Mouse (Mus musculus) kidney, embryonic 14.5 days (tissue): ENCODE measurements around the gene Fbxo30. TPM values are rescaled to one million over a fixed set of nuclear protein-coding genes. Genes with fewer than 3 reads are reported as not detected.
A peak's percentile ranks its signal among the peaks of the same experiment; 100 is the strongest.
"Not testable (repeated sequence)": the region's sequence is repeated elsewhere in the genome, so short reads cannot be mapped to it uniquely, and the experiment has no call there.

Experiments
- ATAC-seq: fragments of 200-750 bp; cut with Nextera tagmentation; 2 replicates; pipeline ENCODE4 v1.8.0; 2017; ENCODE audit warnings: moderate number of reproducible peaks, mild to moderate bottlenecking, moderate TSS enrichment, moderate library complexity; ENCODE audit not compliant: low FRiP score, low TSS enrichment
- H3K27ac ChIP-seq: fragments of 300-500 bp; sonication (generic); 2 replicates; pipeline ENCODE4 v1.5.1; 2014; ENCODE audit warnings: low read depth, mild to moderate bottlenecking, low read length, moderate library complexity, mixed read lengths
- H3K27me3 ChIP-seq: fragments of 300-500 bp; sonication (generic); 2 replicates; pipeline ENCODE4 v1.6.1; 2014; ENCODE audit warnings: mild to moderate bottlenecking, low read length; ENCODE audit not compliant: control insufficient read depth, insufficient read depth
- H3K36me3 ChIP-seq: fragments of 300-500 bp; sonication (generic); 2 replicates; pipeline ENCODE4 v1.6.1; 2014; ENCODE audit warnings: low read length, mixed read lengths; ENCODE audit not compliant: control insufficient read depth, insufficient read depth
- H3K4me1 ChIP-seq: fragments of 300-500 bp; sonication (generic); 2 replicates; pipeline ENCODE4 v1.6.1; 2014; ENCODE audit warnings: low read length, mixed read lengths; ENCODE audit not compliant: control insufficient read depth, insufficient read depth
- H3K4me2 ChIP-seq: fragments of 300-500 bp; sonication (generic); replicated peaks from 2 replicates; pipeline ENCODE4 v1.6.1; 2014; ENCODE audit warnings: low read depth, mild to moderate bottlenecking, low read length
- H3K4me3 ChIP-seq: fragments of 300-500 bp; sonication (generic); 2 replicates; pipeline ENCODE4 v1.5.1; 2014; ENCODE audit warnings: mild to moderate bottlenecking, low read length
- H3K9ac ChIP-seq: fragments of 300-500 bp; sonication (generic); 2 replicates; pipeline ENCODE4 v1.6.1; 2014; ENCODE audit warnings: low read depth, mild to moderate bottlenecking, low read length, moderate library complexity
- H3K9me3 ChIP-seq: fragments of 300-500 bp; sonication (generic); 2 replicates; pipeline ENCODE4 v1.6.1; 2016; ENCODE audit warnings: low read length; ENCODE audit not compliant: control insufficient read depth
- WGBS: fragments of 180-500 bp; shearing (Covaris S2); extraction: QIAGEN DNeasy Blood & Tissue Kit; methylation state at CpG from one replicate; pipeline ENCODE4 v1.1.7; 2014; 5-methylcytosine and 5-hydroxymethylcytosine counted together
- polyA plus RNA-seq: library from polyadenylated mRNA; unstranded; fragments of >200 nt; fragmentation: Nextera tagmentation; extraction: Ambion mirVana; gene quantifications from 2 replicates; pipeline ENCODE4 v1.2.1, GENCODE M21; 2014

The Fbxo30 gene
- polyA plus RNA-seq, 1 experiment from 2014 or later = 30.4 TPM

DNA sequence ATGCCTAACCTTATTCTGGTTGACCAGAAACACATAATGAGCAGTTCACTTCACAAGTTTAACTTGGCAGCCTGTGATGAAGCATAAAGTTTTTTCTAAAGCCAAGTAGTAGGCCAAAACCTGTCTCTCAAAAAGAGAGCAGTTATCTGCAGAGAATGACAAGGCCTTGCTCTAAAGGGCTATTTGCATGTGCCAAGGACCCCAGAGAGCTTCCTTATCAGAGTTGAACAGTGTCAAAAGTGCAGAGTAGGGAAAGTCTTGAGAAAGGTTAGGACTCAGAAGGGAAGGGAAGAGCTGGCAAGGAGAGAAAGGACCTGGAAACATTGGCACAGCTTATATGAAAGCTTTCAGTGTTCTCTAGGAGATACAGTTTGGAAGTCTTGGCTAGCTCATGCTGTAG is 29.4 kb downstream of the Fbxo30 start:
- Histone ChIP-seq H3K4me1 (no peaks in the 10 kb centered on the region), H3K9ac (no peak overlapping the region), H3K27me3 (no peaks in the 10 kb centered on the region), H3K4me3 (no peak overlapping the region), H3K27ac (no peak overlapping the region), H3K9me3 (no peaks in the 10 kb centered on the region), H3K4me2 (no peak overlapping the region), H3K36me3 (no peaks in the 10 kb centered on the region)
- ATAC-seq = no peak

DNA sequence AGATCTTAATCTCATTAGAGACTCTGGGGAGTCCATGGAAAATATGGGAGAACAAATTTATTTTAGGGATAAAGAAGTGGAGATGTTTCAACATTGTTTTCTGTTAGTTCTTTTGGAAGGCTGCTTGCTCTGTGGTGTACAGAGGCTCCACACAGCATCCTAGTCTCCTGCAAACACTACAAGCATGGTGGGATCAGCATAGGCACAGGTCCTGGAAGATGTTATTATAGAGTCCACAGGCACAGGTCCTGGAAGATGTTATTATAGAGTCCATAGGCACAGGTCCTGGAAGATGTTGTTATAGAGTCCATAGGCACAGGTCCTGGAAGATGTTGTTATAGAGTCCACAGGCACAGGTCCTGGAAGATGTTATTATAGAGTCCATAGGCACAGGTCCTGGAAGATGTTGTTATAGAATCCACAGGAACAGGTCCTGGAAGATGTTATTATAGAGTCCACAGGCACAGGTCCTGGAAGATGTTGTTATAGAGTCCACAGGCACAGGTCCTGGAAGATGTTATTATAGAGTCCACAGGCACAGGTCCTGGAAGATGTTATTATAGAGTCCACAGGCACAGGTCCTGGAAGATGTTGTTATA is 36.8 kb downstream of the Fbxo30 start:
- H3K4me1 ChIP-seq, H3K9me3 ChIP-seq, ATAC-seq: not testable (repeated sequence)

DNA sequence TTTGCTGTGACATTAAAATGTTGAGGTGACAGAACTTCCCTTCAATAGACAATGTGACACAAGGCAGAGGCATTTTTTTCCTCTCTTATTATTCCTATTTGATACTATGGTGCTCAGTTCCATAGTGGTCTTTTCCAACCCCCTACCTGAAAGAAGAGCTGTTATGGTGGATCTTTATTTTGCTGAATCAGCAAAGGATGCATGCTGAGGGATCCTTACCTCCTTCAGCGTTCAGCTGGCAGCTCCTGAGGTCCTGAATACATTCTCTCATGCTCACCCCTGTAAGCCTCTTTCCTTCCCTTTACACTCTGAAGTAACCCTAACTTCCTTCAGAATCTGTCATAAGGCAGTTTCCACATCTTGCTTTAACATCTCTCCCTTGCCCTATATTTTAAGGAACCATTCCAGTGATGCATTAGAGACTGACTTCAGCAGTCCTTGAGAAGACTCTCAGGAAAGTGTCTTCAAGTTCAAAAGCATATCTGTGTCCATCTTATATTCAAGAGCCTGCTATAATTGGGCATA is 38.4 kb downstream of the Fbxo30 start:
- Histone ChIP-seq H3K9me3 (no peaks in the 10 kb centered on the region), H3K27ac (no peak overlapping the region), H3K27me3 (no peaks in the 10 kb centered on the region), H3K4me1 (no peaks in the 10 kb centered on the region), H3K36me3 (no peaks in the 10 kb centered on the region), H3K4me2 (no peak overlapping the region), H3K4me3 (no peak overlapping the region), H3K9ac (no peak overlapping the region)
- no peak for ATAC-seq
- 86% methylated on average over 1 of the region's 1 CpGs for WGBS

More for the DNA sequence above, 36.8 kb downstream of the Fbxo30 start:
- H3K36me3 ChIP-seq, H3K27ac ChIP-seq, H3K9ac ChIP-seq, H3K27me3 ChIP-seq, H3K4me2 ChIP-seq, H3K4me3 ChIP-seq: not testable (repeated sequence)

DNA sequence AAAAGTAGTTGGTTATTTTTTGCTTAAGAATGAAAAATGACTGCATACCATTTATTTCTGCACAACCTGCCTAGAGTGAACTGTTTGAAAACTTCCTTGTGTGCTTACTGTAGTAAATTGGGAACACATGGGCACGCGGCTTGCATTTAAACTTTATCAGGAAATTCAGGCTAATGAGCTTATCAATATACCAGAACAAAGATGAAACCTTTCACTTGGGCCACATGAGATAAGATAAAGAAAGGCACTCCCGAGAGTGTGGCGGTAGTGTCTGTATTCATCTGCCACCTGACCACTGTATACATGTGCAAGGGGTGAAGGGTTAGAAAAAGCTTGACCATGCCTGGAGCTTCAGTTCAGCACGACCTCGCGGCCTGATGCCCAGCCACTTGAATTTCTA is 41.2 kb downstream of the Fbxo30 start:
- no peaks in the 10 kb centered on the region for H3K27me3 ChIP-seq
- H3K4me2 ChIP-seq = no peak overlapping the region
- 83% methylated on average over 7 of the region's 7 CpGs for WGBS
- H3K9me3 ChIP-seq = no peaks in the 10 kb centered on the region
- no peak for ATAC-seq
- H3K4me1 ChIP-seq = no peaks in the 10 kb centered on the region
- H3K9ac ChIP-seq = no peak overlapping the region
- no peak overlapping the region for H3K4me3 ChIP-seq
- no peak overlapping the region for H3K27ac ChIP-seq
- H3K36me3 ChIP-seq = no peaks in the 10 kb centered on the region

DNA sequence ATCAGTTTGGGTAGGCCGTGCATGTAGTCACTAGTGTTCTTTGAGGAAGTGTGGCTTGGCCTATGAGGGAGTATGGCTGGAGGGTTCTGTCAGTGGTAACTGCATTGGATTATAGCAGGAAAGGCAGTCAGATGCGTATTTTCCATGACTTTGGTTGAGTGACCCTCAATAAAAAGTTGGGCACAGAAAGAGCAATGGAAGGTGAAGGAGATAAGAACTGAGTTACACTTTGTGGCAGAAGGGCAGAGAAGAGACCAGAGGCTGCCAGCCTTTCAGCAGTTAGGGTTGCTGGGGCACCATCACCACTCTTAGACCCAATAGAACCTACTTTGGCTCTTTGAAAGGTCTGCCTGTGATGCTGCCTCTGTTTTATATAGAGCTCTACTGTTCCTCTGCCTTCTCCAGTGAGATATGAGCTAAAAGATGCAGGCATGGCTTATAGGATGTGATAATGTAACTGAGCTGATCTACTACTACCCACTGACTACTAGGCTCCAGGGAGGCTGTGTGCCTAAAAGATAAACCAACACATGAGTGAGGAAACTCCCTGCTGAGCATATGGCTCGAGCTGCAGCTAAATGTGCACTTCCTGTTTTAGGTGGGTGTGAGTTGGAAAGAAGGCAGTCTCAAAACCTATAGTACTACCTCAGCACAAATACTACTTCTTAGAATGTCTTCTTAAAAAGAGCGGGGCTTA is 42.2 kb downstream of the Fbxo30 start:
- no peak for ATAC-seq
- no peak overlapping the region for H3K4me2 ChIP-seq
- H3K27me3 ChIP-seq = no peaks in the 10 kb centered on the region
- no peaks in the 10 kb centered on the region for H3K4me1 ChIP-seq
- H3K4me3 ChIP-seq = no peak overlapping the region
- no peaks in the 10 kb centered on the region for H3K9me3 ChIP-seq
- H3K9ac ChIP-seq = no peak overlapping the region
- H3K36me3 ChIP-seq = no peaks in the 10 kb centered on the region
- 73% methylated on average over 4 of the region's 4 CpGs for whole genome bisulfite sequencing
- no peak overlapping the region for H3K27ac ChIP-seq

DNA sequence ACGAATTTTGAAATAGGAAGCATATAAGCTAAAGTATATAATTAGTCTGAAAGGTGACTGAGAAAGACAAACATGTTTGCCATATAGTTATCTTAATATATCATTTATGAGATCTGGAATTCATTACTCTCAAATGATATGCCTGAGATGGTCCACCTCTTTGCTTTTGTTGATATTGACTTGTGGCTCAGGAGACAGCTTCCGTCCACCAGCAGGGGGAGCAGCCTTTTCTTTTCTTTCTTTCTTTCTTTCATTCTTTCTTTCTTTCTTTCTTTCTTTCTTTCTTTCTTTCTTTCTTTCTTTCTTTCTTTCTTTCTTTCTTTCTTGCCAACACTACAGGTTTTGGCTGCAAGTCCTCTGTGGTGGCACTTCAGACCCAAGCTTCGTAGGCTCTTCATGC is 45.4 kb downstream of the Fbxo30 start:
- no peak overlapping the region for H3K4me3 ChIP-seq
- no peak overlapping the region for H3K4me2 ChIP-seq
- no peaks in the 10 kb centered on the region for H3K36me3 ChIP-seq
- no peak for ATAC-seq
- no peaks in the 10 kb centered on the region for H3K4me1 ChIP-seq
- H3K27ac ChIP-seq = no peak overlapping the region
- 94% methylated on average over 3 of the region's 3 CpGs for WGBS
- no peaks in the 10 kb centered on the region for H3K27me3 ChIP-seq
- no peak overlapping the region for H3K9ac ChIP-seq
- no peaks in the 10 kb centered on the region for H3K9me3 ChIP-seq

DNA sequence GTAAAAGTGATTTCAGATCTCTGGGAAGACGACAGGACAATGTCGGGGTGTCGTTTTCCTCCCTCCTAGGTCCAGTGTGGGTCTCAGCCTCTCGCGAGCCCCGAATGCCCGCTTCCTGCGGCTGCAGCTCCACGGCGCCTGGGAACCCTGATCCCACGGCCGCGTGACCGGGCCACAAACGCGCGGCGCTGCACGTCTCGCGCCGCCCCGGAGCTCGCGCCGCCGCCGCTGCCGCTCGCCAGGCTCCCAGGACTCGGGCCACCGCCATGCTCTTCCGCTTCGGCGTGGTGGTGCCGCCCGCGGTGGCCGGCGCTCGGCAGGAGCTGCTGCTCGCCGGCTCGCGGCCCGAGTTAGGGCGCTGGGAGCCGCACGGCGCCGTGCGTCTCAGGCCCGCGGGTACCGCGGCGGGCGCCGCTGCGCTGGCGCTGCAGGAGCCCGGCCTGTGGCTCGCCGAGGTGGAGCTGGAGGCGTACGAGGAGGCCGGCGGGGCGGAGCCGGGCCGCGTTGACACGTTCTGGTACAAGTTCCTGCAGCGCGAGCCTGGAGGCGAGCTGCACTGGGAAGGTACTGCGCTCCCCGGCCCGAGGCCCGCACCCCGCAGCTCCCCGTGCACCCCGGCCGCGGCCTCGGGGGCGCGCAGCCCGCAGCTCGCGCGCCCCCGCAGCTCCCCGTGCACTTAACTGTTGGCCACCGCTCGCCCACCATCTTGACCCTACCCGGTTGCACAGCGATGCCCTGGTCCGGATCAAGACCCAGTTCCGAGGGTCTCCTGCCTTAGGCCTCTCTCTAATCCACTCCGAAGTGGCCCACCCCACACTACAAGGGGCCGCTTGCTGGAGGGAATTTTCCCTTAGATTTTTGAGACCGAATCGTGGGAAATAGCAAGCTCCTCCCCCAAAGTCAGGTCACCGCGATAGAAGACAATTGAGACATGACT is 62.3 kb downstream of the Fbxo30 start, which contains the start of gene Epm2a:
Gene Epm2a, plus strand, starts transcription at position 200 of the 937 bp plus-strand sequence.
- peak within 1 kb of the TSS; percentile 66 for H3K4me2 ChIP-seq
- H3K36me3 ChIP-seq = no peaks in the 10 kb centered on the region
- H3K27me3 ChIP-seq = no peaks in the 10 kb centered on the region
- no peaks in the 10 kb centered on the region for H3K4me1 ChIP-seq
- under 1% methylated on average over 79 of the region's 106 CpGs for WGBS
- H3K4me3 ChIP-seq = peak within 1 kb of the TSS; percentile 66
- peak within 1 kb of the TSS; percentile 93 for H3K27ac ChIP-seq
- H3K9me3 ChIP-seq = no peaks in the 10 kb centered on the region
- peak within 1 kb of the TSS; percentile 86 for H3K9ac ChIP-seq
- peak; percentile 98 for ATAC-seq

DNA sequence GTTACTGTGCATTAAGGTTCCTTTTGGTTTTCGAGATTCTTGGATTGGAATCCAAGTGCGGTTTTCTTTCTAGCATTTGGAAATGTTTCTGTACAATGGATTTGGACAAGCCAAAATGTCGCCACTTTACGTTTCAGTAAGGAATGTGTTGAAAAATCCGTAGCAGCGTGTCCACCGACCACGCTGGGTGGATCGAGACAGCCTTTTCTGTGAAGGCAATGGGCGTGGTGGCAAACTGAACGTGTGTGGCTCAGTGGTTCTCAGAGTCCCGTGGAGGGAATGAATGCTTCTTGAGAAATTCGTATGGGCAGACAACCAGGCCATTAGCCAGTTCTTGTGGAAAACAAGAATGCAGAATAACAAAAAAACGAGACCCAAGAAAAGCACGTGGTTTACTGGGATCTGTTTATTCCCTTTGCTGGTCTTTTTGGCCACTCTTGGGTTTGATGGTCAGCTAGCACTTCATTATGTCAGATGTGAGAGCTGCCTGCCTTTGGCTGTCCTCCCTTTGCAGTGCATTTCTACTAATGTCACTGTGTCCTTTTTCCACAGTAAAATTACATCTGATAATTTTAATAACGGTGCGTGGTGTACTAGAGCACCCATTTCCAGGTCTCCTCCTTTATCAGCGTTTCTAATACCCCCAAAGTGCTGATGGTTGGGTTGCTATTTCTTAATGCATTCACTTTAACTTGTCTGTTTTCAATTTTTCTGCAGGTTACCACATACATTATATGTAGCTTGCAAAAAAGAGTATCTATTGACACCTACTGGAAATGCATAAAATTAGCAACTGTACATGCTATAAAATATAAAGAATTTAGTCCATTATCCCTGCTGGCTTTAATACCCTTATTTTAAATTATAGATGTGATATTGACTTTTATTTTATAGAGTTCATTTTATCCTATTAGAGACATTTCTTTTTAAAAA is 63.7 kb downstream of the Fbxo30 start:
- Histone ChIP-seq H3K27me3 (no peaks in the 10 kb centered on the region), H3K9ac (no peak overlapping the region), H3K4me3 (no peak overlapping the region), H3K27ac (no peak overlapping the region), H3K9me3 (no peaks in the 10 kb centered on the region), H3K4me1 (no peaks in the 10 kb centered on the region), H3K4me2 (no peak overlapping the region), H3K36me3 (no peaks in the 10 kb centered on the region)
- 84% methylated on average over 18 of the region's 18 CpGs for WGBS
- no peak for ATAC-seq
